Mouse (Mus musculus) lung, adult 2 months (tissue): Measurements from ENCODE around the gene Ndufaf8.

Experiments used
- CTCF ChIP-seq: fragments of 200-500 bp; IDR thresholded peaks from 2 replicates; pipeline ENCODE4 v1.5.1; 2011; ENCODE audit warnings: mild to moderate bottlenecking, low read length, control low read depth; ENCODE audit not compliant: insufficient read depth
- POLR2A ChIP-seq: fragments of 200-500 bp; IDR thresholded peaks from 2 replicates; pipeline ENCODE4 v1.6.1; 2011; ENCODE audit warnings: low read depth, mild to moderate bottlenecking, control low read depth, low read length, borderline replicate concordance; ENCODE audit errors: extremely low read depth

- TF ChIP-seq CTCF (no peak), POLR2A (no peak)
Observed at GRCm38 (mm10) chr11:120136195-120136594, 37.5 kb downstream of the Ndufaf8 start.
